Mouse (Mus musculus) forebrain, embryonic 13.5 days (tissue): ENCODE measurements around the gene Kdm4b. TPM values are rescaled to one million over a fixed set of nuclear protein-coding genes. Genes with fewer than 3 reads are reported as not detected.

Experiments
- ATAC-seq: fragments of 200-750 bp; cut with Nextera tagmentation; 2 replicates; pipeline ENCODE4 v1.8.0; 2017
- H3K27ac ChIP-seq: fragments of 300-500 bp; sonication (generic); 2 replicates; pipeline ENCODE4 v1.5.1; 2015; ENCODE audit warnings: inconsistent platforms, mild to moderate bottlenecking, moderate library complexity
- H3K27me3 ChIP-seq: fragments of 300-500 bp; sonication (generic); 2 replicates; pipeline ENCODE4 v1.6.1; 2015; ENCODE audit warnings: mild to moderate bottlenecking, inconsistent platforms
- H3K36me3 ChIP-seq: fragments of 300-500 bp; sonication (generic); 2 replicates; pipeline ENCODE4 v1.6.1; 2015; ENCODE audit warnings: mild to moderate bottlenecking, inconsistent platforms; ENCODE audit not compliant: poor library complexity, severe bottlenecking
- H3K4me1 ChIP-seq: fragments of 300-500 bp; sonication (generic); 2 replicates; pipeline ENCODE4 v1.6.1; 2015; ENCODE audit warnings: inconsistent platforms
- H3K4me2 ChIP-seq: fragments of 300-500 bp; sonication (generic); 2 replicates; pipeline ENCODE4 v1.6.1; 2015; ENCODE audit warnings: inconsistent platforms, mild to moderate bottlenecking, moderate library complexity
- H3K4me3 ChIP-seq: fragments of 300-500 bp; sonication (generic); 2 replicates; pipeline ENCODE4 v1.5.1; 2015; ENCODE audit warnings: mild to moderate bottlenecking, inconsistent platforms
- H3K9ac ChIP-seq: fragments of 300-500 bp; sonication (generic); 2 replicates; pipeline ENCODE4 v1.6.1; 2015; ENCODE audit warnings: mild to moderate bottlenecking, inconsistent platforms
- H3K9me3 ChIP-seq: fragments of 300-500 bp; sonication (generic); replicated peaks from 2 replicates; pipeline ENCODE4 v1.6.1; 2016; ENCODE audit warnings: inconsistent platforms
- WGBS: fragments of 180-500 bp; shearing (Covaris S2); methylation state at CpG from one replicate; pipeline ENCODE4 v1.1.7; 2015; 5-methylcytosine and 5-hydroxymethylcytosine counted together
- polyA plus RNA-seq: library from polyadenylated mRNA; unstranded; fragments of >200 nt; fragmentation: Nextera tagmentation; extraction: Ambion mirVana; gene quantifications from 2 replicates; pipeline ENCODE4 v1.2.1, GENCODE M21; 2015

The Kdm4b gene
- polyA plus RNA-seq, 1 experiment from 2014 or later, result 51.4 TPM

- peak; percentile 1; the same call in 1 of the 2 replicates for ATAC-seq
- Histone ChIP-seq H3K36me3 (peaks cover 64% of the 10 kb centered on the region), H3K4me2 (no peak overlapping the region), H3K27ac (peak overlapping the region; percentile 72), H3K9ac (no peak overlapping the region), H3K4me1 (peaks cover 35% of the 10 kb centered on the region), H3K4me3 (no peak overlapping the region), H3K27me3 (no peaks in the 10 kb centered on the region), H3K9me3 (no peaks in the 10 kb centered on the region)
- WGBS, result 81% methylated on average over 14 of the region's 14 CpGs
These were observed 80.3 kb downstream of the Kdm4b start for GRCm38 (mm10) chr17:56405856-56406840.

- ATAC-seq, result peak; percentile 3; the same call in 1 of the 2 replicates
- H3K36me3 ChIP-seq, result peaks cover 64% of the 10 kb centered on the region
These were observed 81.0 kb downstream of the Kdm4b start for GRCm38 (mm10) chr17:56406878-56407277.

GRCm38 (mm10) chr17:56407379-56407778, 81.5 kb downstream of the Kdm4b start:
- Histone ChIP-seq H3K36me3 (peaks cover 64% of the 10 kb centered on the region), H3K4me1 (peaks cover 35% of the 10 kb centered on the region), H3K9ac (no peak overlapping the region)

More at GRCm38 (mm10) chr17:56406878-56407277, 81.0 kb downstream of the Kdm4b start:
- Histone ChIP-seq H3K4me3 (no peak overlapping the region), H3K9me3 (no peaks in the 10 kb centered on the region), H3K4me1 (peaks cover 35% of the 10 kb centered on the region), H3K27me3 (no peaks in the 10 kb centered on the region), H3K4me2 (no peak overlapping the region), H3K9ac (no peak overlapping the region), H3K27ac (peak overlapping the region; percentile 72)
- WGBS, result 48% methylated on average over 4 of the region's 4 CpGs

GRCm38 (mm10) chr17:56408965-56409625, 83.2 kb downstream of the Kdm4b start:
- H3K9me3 ChIP-seq, result no peaks in the 10 kb centered on the region
- H3K4me1 ChIP-seq, result peaks cover 35% of the 10 kb centered on the region
- H3K4me3 ChIP-seq, result no peak overlapping the region
- WGBS, result 52% methylated on average over 13 of the region's 13 CpGs
- peaks cover 66% of the 10 kb centered on the region for H3K36me3 ChIP-seq
- no peak for ATAC-seq
- no peak overlapping the region for H3K4me2 ChIP-seq
- no peak overlapping the region for H3K9ac ChIP-seq
- H3K27me3 ChIP-seq, result no peaks in the 10 kb centered on the region
- peak overlapping the region; percentile 75 for H3K27ac ChIP-seq

More at GRCm38 (mm10) chr17:56407379-56407778, 81.5 kb downstream of the Kdm4b start:
- no peak overlapping the region for H3K4me2 ChIP-seq
- H3K27ac ChIP-seq, result peak overlapping the region; percentile 72
- 56% methylated on average over 8 of the region's 8 CpGs for WGBS
- H3K27me3 ChIP-seq, result no peaks in the 10 kb centered on the region
- no peak for ATAC-seq
- no peaks in the 10 kb centered on the region for H3K9me3 ChIP-seq
- no peak overlapping the region for H3K4me3 ChIP-seq

- WGBS, result 35% methylated on average over 8 of the region's 8 CpGs
- Histone ChIP-seq H3K9me3 (no peaks in the 10 kb centered on the region), H3K9ac (peak overlapping the region; percentile 30; the same call in 1 of the 2 replicates), H3K4me3 (no peak overlapping the region), H3K4me2 (no peak overlapping the region), H3K27ac (peak overlapping the region; percentile 75), H3K4me1 (peaks cover 35% of the 10 kb centered on the region), H3K27me3 (no peaks in the 10 kb centered on the region), H3K36me3 (peaks cover 68% of the 10 kb centered on the region)
- ATAC-seq, result no peak
These were observed 83.9 kb downstream of the Kdm4b start for GRCm38 (mm10) chr17:56409759-56410158.

GRCm38 (mm10) chr17:56411437-56411836, 85.6 kb downstream of the Kdm4b start:
- no peak overlapping the region for H3K27ac ChIP-seq
- H3K27me3 ChIP-seq, result no peaks in the 10 kb centered on the region

GRCm38 (mm10) chr17:56413113-56413512, 87.3 kb downstream of the Kdm4b start:
- no peak overlapping the region for H3K4me2 ChIP-seq
- no peak overlapping the region for H3K27ac ChIP-seq
- H3K4me1 ChIP-seq, result peaks cover 14% of the 10 kb centered on the region
- H3K27me3 ChIP-seq, result no peaks in the 10 kb centered on the region
- WGBS, result 80% methylated on average over 13 of the region's 13 CpGs
- H3K4me3 ChIP-seq, result no peak overlapping the region
- ATAC-seq, result no peak
- no peaks in the 10 kb centered on the region for H3K9me3 ChIP-seq
- no peak overlapping the region for H3K9ac ChIP-seq
- peaks cover 93% of the 10 kb centered on the region for H3K36me3 ChIP-seq

More at GRCm38 (mm10) chr17:56411437-56411836, 85.6 kb downstream of the Kdm4b start:
- Histone ChIP-seq H3K4me3 (no peak overlapping the region), H3K9me3 (no peaks in the 10 kb centered on the region), H3K36me3 (peaks cover 76% of the 10 kb centered on the region), H3K4me2 (no peak overlapping the region), H3K4me1 (peaks cover 31% of the 10 kb centered on the region), H3K9ac (no peak overlapping the region)
- ATAC-seq, result no peak
- 96% methylated on average over 7 of the region's 7 CpGs for WGBS

- Histone ChIP-seq H3K4me3 (no peak overlapping the region), H3K27ac (no peak overlapping the region), H3K4me2 (no peak overlapping the region), H3K27me3 (no peaks in the 10 kb centered on the region), H3K9me3 (no peaks in the 10 kb centered on the region), H3K36me3 (peaks cover 100% of the 10 kb centered on the region), H3K9ac (no peak overlapping the region), H3K4me1 (peaks cover 3% of the 10 kb centered on the region)
- 93% methylated on average over 9 of the region's 9 CpGs for WGBS
- no peak for ATAC-seq
These were observed 88.9 kb downstream of the Kdm4b start for GRCm38 (mm10) chr17:56414785-56415184.

- ATAC-seq, result no peak
- WGBS, result 82% methylated on average over 12 of the region's 12 CpGs
These were observed 92.4 kb downstream of the Kdm4b start for GRCm38 (mm10) chr17:56418304-56418703.

GRCm38 (mm10) chr17:56420022-56420421, 94.2 kb downstream of the Kdm4b start:
- Histone ChIP-seq H3K4me3 (no peak overlapping the region), H3K36me3 (peaks cover 98% of the 10 kb centered on the region), H3K4me1 (peaks cover 3% of the 10 kb centered on the region), H3K27me3 (no peaks in the 10 kb centered on the region), H3K9ac (0 out of 2 replicates have a peak overlapping the region, but pooled peaks have one; percentile 13), H3K27ac (no peak overlapping the region), H3K9me3 (no peaks in the 10 kb centered on the region), H3K4me2 (no peak overlapping the region)
- 100% methylated on average over 2 of the region's 2 CpGs for WGBS
- no peak for ATAC-seq

More at GRCm38 (mm10) chr17:56418304-56418703, 92.4 kb downstream of the Kdm4b start:
- H3K4me3 ChIP-seq, result no peak overlapping the region
- H3K27me3 ChIP-seq, result no peaks in the 10 kb centered on the region
- no peak overlapping the region for H3K4me2 ChIP-seq
- H3K36me3 ChIP-seq, result peaks cover 98% of the 10 kb centered on the region
- no peak overlapping the region for H3K9ac ChIP-seq
- no peak overlapping the region for H3K27ac ChIP-seq
- H3K4me1 ChIP-seq, result no peaks in the 10 kb centered on the region
- H3K9me3 ChIP-seq, result no peaks in the 10 kb centered on the region

GRCm38 (mm10) chr17:56424726-56425583, 99.1 kb downstream of the Kdm4b start:
- Histone ChIP-seq H3K27ac (peak overlapping the region; percentile 62; the same call in 1 of the 2 replicates), H3K36me3 (peaks cover 98% of the 10 kb centered on the region), H3K27me3 (no peaks in the 10 kb centered on the region), H3K4me3 (peak overlapping the region; percentile 29), H3K9ac (peak overlapping the region; percentile 65), H3K4me2 (peak overlapping the region; percentile 59), H3K9me3 (no peaks in the 10 kb centered on the region), H3K4me1 (peaks cover 24% of the 10 kb centered on the region)
- ATAC-seq, result peak; percentile 52
- WGBS, result 15% methylated on average over 68 of the region's 77 CpGs
